Mouse (Mus musculus): ENCODE results near the gene Dtx2. TPM values are rescaled to one million over a fixed set of nuclear protein-coding genes. Genes with fewer than 3 reads are reported as not detected.

Gene Dtx2
- polyA plus RNA-seq, 1 experiment from 2014 or later: 25.6 TPM

- H3K9ac ChIP-seq: no peak overlapping the region
- H3K4me2 ChIP-seq: no peak overlapping the region
- ATAC-seq (ENCODE audit: low read depth): no peak
- no peak overlapping the region for H3K27ac ChIP-seq (replicated peaks)
- H3K36me3 ChIP-seq: no peaks in the 10 kb centered on the region
- H3K4me1 ChIP-seq (replicated peaks): 0 out of 2 replicates have a peak, but pooled peaks cover 3% of the 10 kb centered on the region
- 85% methylated on average over 5 of the region's 5 CpGs for WGBS
- no peak overlapping the region for H3K4me3 ChIP-seq
- no peaks in the 10 kb centered on the region for H3K9me3 ChIP-seq
- H3K27me3 ChIP-seq: no peaks in the 10 kb centered on the region
Observed at GRCm38 (mm10) chr5:135979381-135979780, 15.2 kb upstream of the Dtx2 start.

DNA sequence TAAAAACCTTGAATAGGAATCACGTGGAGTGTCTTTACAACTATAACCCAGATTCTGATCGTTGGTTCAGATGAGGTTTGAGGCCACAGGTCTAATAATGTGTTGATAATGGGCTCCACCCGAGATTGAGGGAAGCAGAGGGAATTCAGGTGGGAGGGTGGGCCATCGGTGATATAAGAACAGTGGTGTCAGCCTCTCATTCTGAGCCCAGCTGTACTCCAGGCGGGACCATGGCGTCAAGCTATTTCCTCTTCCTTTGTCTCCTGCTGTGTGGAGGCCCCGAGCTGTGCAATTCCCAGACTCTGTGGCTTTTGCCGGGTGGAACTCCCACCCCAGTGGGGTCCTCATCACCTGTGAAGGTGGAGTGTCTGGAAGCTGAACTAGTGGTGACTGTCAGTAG lies 14.7 kb upstream of the Dtx2 start, which contains the start of gene Zp3:
Gene Zp3, plus strand, starts transcription at position 196 of the 400 bp plus-strand sequence.
- H3K36me3 ChIP-seq: no peaks in the 10 kb centered on the region
- ATAC-seq (ENCODE audit: low read depth): no peak
- H3K9ac ChIP-seq: no peak within 1 kb of the TSS
- H3K27ac ChIP-seq (replicated peaks): no peak within 1 kb of the TSS
- no peak within 1 kb of the TSS for H3K4me2 ChIP-seq
- no peaks in the 10 kb centered on the region for H3K9me3 ChIP-seq
- 0 out of 2 replicates have a peak, but pooled peaks cover 3% of the 10 kb centered on the region for H3K4me1 ChIP-seq (replicated peaks)
- no peak within 1 kb of the TSS for H3K4me3 ChIP-seq
- whole genome bisulfite sequencing: 73% methylated on average over 8 of the region's 8 CpGs
- H3K27me3 ChIP-seq: no peaks in the 10 kb centered on the region

- H3K4me2 ChIP-seq: no peak overlapping the region
- H3K9ac ChIP-seq: no peak overlapping the region
- H3K27me3 ChIP-seq: no peaks in the 10 kb centered on the region
- H3K27ac ChIP-seq (replicated peaks): no peak overlapping the region
- ATAC-seq (ENCODE audit: low read depth): peak; percentile 50; the same call in 1 of the 2 replicates
- 36% methylated on average over 6 of the region's 6 CpGs for WGBS
- H3K4me1 ChIP-seq (replicated peaks): 0 out of 2 replicates have a peak, but pooled peaks cover 7% of the 10 kb centered on the region
- H3K4me3 ChIP-seq: no peak overlapping the region
- no peaks in the 10 kb centered on the region for H3K36me3 ChIP-seq
- no peaks in the 10 kb centered on the region for H3K9me3 ChIP-seq
Observed at GRCm38 (mm10) chr5:135982398-135982797, 12.2 kb upstream of the Dtx2 start.

DNA sequence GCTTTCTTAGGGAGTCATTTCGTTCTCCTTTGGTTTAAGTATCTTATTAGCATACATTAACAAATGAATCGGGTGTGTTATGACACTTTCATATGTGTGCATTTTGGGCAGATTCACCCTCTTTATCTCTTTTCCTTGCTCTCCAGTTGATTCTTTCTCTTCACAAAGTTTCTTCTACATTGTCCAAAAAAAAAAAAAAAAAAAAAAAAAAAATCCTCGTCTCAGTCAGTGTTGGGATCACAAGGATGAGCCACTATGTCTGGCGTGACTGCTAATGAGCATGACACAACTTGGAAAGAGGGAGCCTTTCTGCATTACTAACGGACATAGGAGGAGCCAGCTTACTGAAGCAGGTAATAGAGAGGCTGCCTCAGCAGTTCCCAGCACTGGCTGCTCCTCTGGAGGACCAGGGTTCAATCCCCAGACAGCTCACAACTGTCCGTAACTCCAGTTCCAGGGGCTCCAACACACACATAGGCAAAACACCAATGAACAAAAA lies 10.0 kb upstream of the Dtx2 start:
- H3K4me1 ChIP-seq (replicated peaks): 0 out of 2 replicates have a peak, but pooled peaks cover 8% of the 10 kb centered on the region
- no peak overlapping the region for H3K4me2 ChIP-seq
- no peaks in the 10 kb centered on the region for H3K27me3 ChIP-seq
- H3K9ac ChIP-seq: no peak overlapping the region
- no peaks in the 10 kb centered on the region for H3K36me3 ChIP-seq
- H3K9me3 ChIP-seq: no peaks in the 10 kb centered on the region
- no peak overlapping the region for H3K27ac ChIP-seq (replicated peaks)
- no peak overlapping the region for H3K4me3 ChIP-seq
- WGBS: 57% methylated on average over 6 of the region's 6 CpGs
- no peak for ATAC-seq (ENCODE audit: low read depth)

- no peaks in the 10 kb centered on the region for H3K36me3 ChIP-seq
- H3K4me2 ChIP-seq: no peak overlapping the region
- H3K4me1 ChIP-seq (replicated peaks): 0 out of 2 replicates have a peak, but pooled peaks cover 8% of the 10 kb centered on the region
- WGBS: 62% methylated on average over 11 of the region's 11 CpGs
- no peaks in the 10 kb centered on the region for H3K27me3 ChIP-seq
- H3K9me3 ChIP-seq: no peaks in the 10 kb centered on the region
- ATAC-seq (ENCODE audit: low read depth): no peak
- no peak overlapping the region for H3K4me3 ChIP-seq
- H3K27ac ChIP-seq (replicated peaks): no peak overlapping the region
- no peak overlapping the region for H3K9ac ChIP-seq
Observed at GRCm38 (mm10) chr5:135987248-135987647, 7.4 kb upstream of the Dtx2 start.

DNA sequence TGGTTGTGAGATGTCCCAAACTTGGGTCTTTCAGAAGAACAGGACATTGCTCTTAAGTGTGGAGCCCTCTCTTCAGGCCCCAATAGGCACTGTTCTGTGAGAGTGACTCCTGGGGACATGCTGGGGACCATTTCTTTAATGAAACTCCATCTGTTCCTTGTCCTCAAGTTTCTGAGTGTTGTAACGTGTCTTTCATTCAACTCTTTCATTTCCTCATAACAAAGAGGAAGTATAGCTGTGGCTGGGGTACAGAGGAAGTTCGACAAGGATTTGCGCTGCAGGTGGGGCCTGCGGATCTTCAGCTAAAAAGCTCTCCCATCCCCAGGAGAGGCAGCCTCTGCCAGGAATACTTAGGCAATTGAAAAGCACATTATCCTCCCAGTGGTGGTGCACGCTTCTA lies 4.0 kb upstream of the Dtx2 start:
- no peak overlapping the region for H3K4me2 ChIP-seq
- 69% methylated on average over 5 of the region's 5 CpGs for WGBS
- H3K4me3 ChIP-seq: no peak overlapping the region
- H3K4me1 ChIP-seq (replicated peaks): peaks cover 9% of the 10 kb centered on the region
- ATAC-seq (ENCODE audit: low read depth): no peak
- no peak overlapping the region for H3K27ac ChIP-seq (replicated peaks)
- no peaks in the 10 kb centered on the region for H3K9me3 ChIP-seq
- H3K27me3 ChIP-seq: no peaks in the 10 kb centered on the region
- no peak overlapping the region for H3K9ac ChIP-seq
- H3K36me3 ChIP-seq: no peaks in the 10 kb centered on the region

GRCm38 (mm10) chr5:135993381-135993965 lies 1.1 kb upstream of the Dtx2 start:
- no peak for ATAC-seq (ENCODE audit: low read depth)
- H3K4me2 ChIP-seq: no peak overlapping the region
- H3K27me3 ChIP-seq: no peaks in the 10 kb centered on the region
- 0 out of 2 replicates have a peak overlapping the region, but pooled peaks have one; percentile 12 for H3K9ac ChIP-seq
- peaks cover 19% of the 10 kb centered on the region for H3K4me1 ChIP-seq (replicated peaks)
- H3K36me3 ChIP-seq: peaks cover 22% of the 10 kb centered on the region
- H3K4me3 ChIP-seq: no peak overlapping the region
- H3K9me3 ChIP-seq: no peaks in the 10 kb centered on the region
- no peak overlapping the region for H3K27ac ChIP-seq (replicated peaks)
- WGBS: 55% methylated on average over 5 of the region's 5 CpGs

DNA sequence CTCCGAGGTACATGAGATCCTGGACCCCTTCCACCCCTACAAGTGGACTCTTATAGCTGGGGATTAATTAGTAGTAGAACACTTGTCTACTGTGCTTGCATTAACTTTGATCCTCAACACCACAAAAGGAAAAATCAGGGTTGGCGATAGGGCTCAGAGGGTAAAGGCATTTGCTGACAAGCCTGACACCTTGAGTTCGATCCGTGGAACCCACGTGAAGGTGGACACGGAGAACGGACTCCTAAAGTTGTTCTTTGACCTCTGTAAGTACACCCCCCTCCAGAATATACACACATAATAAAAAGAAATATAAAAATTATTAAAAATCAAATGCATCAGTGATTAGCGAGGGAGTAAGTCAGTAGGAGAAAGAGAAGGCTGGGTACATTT lies 270 bp upstream of the Dtx2 start:
- Histone ChIP-seq H3K4me3 (peak overlapping the region; percentile 82; the same call in 1 of the 2 replicates), H3K27ac (replicated peaks) (no peak overlapping the region), H3K4me1 (replicated peaks) (peaks cover 19% of the 10 kb centered on the region), H3K9ac (no peak overlapping the region), H3K4me2 (no peak overlapping the region), H3K9me3 (no peaks in the 10 kb centered on the region), H3K36me3 (peaks cover 31% of the 10 kb centered on the region), H3K27me3 (no peaks in the 10 kb centered on the region)
- WGBS: 68% methylated on average over 8 of the region's 8 CpGs
- 0 out of 2 replicates have a peak, but pooled peaks have one; percentile 6 for ATAC-seq (ENCODE audit: low read depth)

DNA sequence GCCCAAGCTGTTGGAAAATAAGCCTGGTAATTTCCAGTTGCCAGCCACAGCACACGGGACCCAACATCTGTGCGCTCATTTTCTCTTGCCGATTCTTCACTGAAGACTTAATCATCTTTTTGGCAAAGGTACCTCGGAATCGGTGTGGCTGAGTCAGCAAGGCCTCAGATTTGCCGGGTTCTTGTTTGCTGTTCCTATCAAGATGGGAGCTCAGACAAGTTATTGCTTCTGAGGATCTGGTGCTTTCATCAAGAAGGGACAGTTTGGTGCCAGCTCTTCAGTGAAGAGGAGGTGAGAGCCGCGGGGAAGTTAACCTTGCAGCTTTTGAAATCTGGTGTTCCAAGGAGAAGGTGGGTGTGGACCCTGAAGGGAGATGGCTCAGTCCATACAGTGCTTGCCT lies 1.6 kb downstream of the Dtx2 start:
- WGBS: 93% methylated on average over 8 of the region's 8 CpGs
- Histone ChIP-seq H3K9ac (0 out of 2 replicates have a peak overlapping the region, but pooled peaks have one; percentile 1), H3K27ac (replicated peaks) (no peak overlapping the region), H3K27me3 (no peaks in the 10 kb centered on the region), H3K36me3 (peaks cover 37% of the 10 kb centered on the region), H3K4me3 (no peak overlapping the region), H3K4me2 (peak overlapping the region; percentile 83), H3K9me3 (no peaks in the 10 kb centered on the region), H3K4me1 (replicated peaks) (peaks cover 19% of the 10 kb centered on the region)
- ATAC-seq (ENCODE audit: low read depth): no peak

- H3K9ac ChIP-seq: no peak overlapping the region
- no peak overlapping the region for H3K27ac ChIP-seq (replicated peaks)
- no peak overlapping the region for H3K4me2 ChIP-seq
- 93% methylated on average over 6 of the region's 6 CpGs for whole genome bisulfite sequencing
- H3K27me3 ChIP-seq: no peaks in the 10 kb centered on the region
- H3K9me3 ChIP-seq: no peaks in the 10 kb centered on the region
- no peak overlapping the region for H3K4me3 ChIP-seq
- H3K36me3 ChIP-seq: peaks cover 47% of the 10 kb centered on the region
- ATAC-seq (ENCODE audit: low read depth): no peak
- H3K4me1 ChIP-seq (replicated peaks): peaks cover 12% of the 10 kb centered on the region
Observed at GRCm38 (mm10) chr5:136001222-136001621, 6.6 kb downstream of the Dtx2 start.

GRCm38 (mm10) chr5:136002325-136002724 lies 7.7 kb downstream of the Dtx2 start:
- Histone ChIP-seq H3K4me3 (no peak overlapping the region), H3K9ac (no peak overlapping the region), H3K36me3 (peaks cover 36% of the 10 kb centered on the region), H3K9me3 (no peaks in the 10 kb centered on the region), H3K27me3 (no peaks in the 10 kb centered on the region), H3K4me1 (replicated peaks) (peaks cover 5% of the 10 kb centered on the region; the same call in 1 of the 2 replicates), H3K4me2 (no peak overlapping the region), H3K27ac (replicated peaks) (no peak overlapping the region)
- ATAC-seq (ENCODE audit: low read depth): no peak
- 89% methylated on average over 2 of the region's 2 CpGs for WGBS

DNA sequence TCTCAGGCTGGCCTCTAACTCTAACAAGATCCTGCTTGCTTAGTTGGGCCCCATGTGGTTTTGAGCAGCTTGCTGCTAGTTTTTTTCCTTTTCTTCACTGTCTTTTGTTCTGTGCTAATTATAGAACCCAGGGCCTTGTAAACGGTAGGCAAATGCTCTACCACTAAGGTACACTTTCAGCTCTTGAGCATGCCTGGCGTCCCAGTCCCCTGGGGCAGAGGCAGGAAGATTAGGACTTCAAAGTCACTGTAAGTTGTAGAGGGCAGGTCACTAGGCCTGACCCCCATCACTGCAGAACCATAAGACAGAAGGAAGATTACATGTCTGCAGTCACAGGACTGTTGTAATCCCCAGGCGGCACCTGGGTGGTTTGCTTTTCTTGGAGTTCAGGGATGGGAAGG lies 8.2 kb downstream of the Dtx2 start:
- H3K9me3 ChIP-seq: no peaks in the 10 kb centered on the region
- no peaks in the 10 kb centered on the region for H3K27me3 ChIP-seq
- H3K9ac ChIP-seq: no peak overlapping the region
- peaks cover 32% of the 10 kb centered on the region for H3K36me3 ChIP-seq
- no peak overlapping the region for H3K27ac ChIP-seq (replicated peaks)
- ATAC-seq (ENCODE audit: low read depth): no peak
- peaks cover 5% of the 10 kb centered on the region; the same call in 1 of the 2 replicates for H3K4me1 ChIP-seq (replicated peaks)
- no peak overlapping the region for H3K4me2 ChIP-seq
- WGBS: 34% methylated on average over 3 of the region's 3 CpGs
- no peak overlapping the region for H3K4me3 ChIP-seq

All from neural tube, embryonic 13.5 days (tissue).